25 mouse cellular contexts compared by ENCODE assay signal in genomic region chr19:56577801-56578200, GRCm38 (mm10). TPM values are rescaled to one million over a fixed set of nuclear protein-coding genes. Genes with fewer than 3 reads are reported as not detected.
DNase-seq lines count a peak whose midpoint lies in the region; ATAC-seq and TF ChIP-seq lines count a peak whose summit lies in the region.
"Had no signal": no experiment of that assay in that cellular context is flagged by ENCODE, and none has a peak within 500 bp of the region (broad histone marks: within the 10 kb centered on the region; RNA-seq: fewer than 3 reads in every experiment).

No protein-coding gene starts in this region.

- H3K9me3 ChIP-seq in MEL (replicated peaks; ENCODE audit: insufficient read depth, low read length) = no peaks in the 10 kb centered on the region
- no peaks in the 10 kb centered on the region for H3K9me3 ChIP-seq in liver, embryonic 13.5 days (replicated peaks)
- H3K9me3 ChIP-seq in liver, embryonic 16.5 days (replicated peaks; ENCODE audit: control insufficient read depth, low read length) = no peaks in the 10 kb centered on the region
- no peaks in the 10 kb centered on the region for H3K9me3 ChIP-seq in intestine, postnatal 0 days (ENCODE audit: control insufficient read depth)
- H3K9me3 ChIP-seq: forebrain, embryonic 10.5 days; forebrain, embryonic 13.5 days; heart, embryonic 10.5 days; heart, embryonic 13.5 days; hindbrain, embryonic 12.5 days; hindbrain, embryonic 15.5 days had no signal

- peak; percentile 39 for DNase-seq in MEL (ENCODE audit: low read depth, low spot score)
- DNase-seq in liver, embryonic 13.5 days = no peak
- DNase-seq in testis, postnatal 14 days (ENCODE audit: low spot score) = no peak
- DNase-seq in layer of hippocampus, adult 2 months (ENCODE audit: low spot score in 2 of 2) = no peak
- DNase-seq: adrenal gland, adult 8-10 months; adrenal gland, postnatal 25 days; B cell, adult 2 months; cerebellum, adult 11-12 months; cerebellum, adult 8-10 months; cerebellum, postnatal 10 days; gastrocnemius, postnatal 10 days; gastrocnemius, postnatal 36 days; heart, adult 2 months; heart, postnatal 14 days had no signal

- peak; percentile 64 for ATAC-seq in liver, embryonic 13.5 days (ENCODE audit: low read depth)
- ATAC-seq in liver, embryonic 16.5 days (ENCODE audit: low read depth) = peak; percentile 51; the same call in 1 of the 2 replicates
- ATAC-seq in megakaryocyte-erythroid progenitor cell, adult 5-6 weeks (replicated peaks; ENCODE audit: low FRiP score, low TSS enrichment, poor library complexity, severe bottlenecking) = peak; percentile 76
- ATAC-seq in intestine, postnatal 0 days = no peak
- ATAC-seq: activated CD4-positive, CD25-positive, alpha-beta regulatory T cell, adult 4 months; forebrain, embryonic 13.5 days; forebrain, embryonic 16.5 days had no signal

- no peak overlapping the region for H3K9ac ChIP-seq in MEL (ENCODE audit: control insufficient read depth, low read depth, low read length, poor library complexity, severe bottlenecking)
- H3K9ac ChIP-seq in liver, embryonic 13.5 days = no peak overlapping the region
- no peak overlapping the region for H3K9ac ChIP-seq in liver, embryonic 16.5 days (ENCODE audit: low read depth, low read length)
- no peak overlapping the region for H3K9ac ChIP-seq in intestine, postnatal 0 days (ENCODE audit: low read depth, low read length)
- H3K9ac ChIP-seq: forebrain, embryonic 13.5 days; heart, embryonic 13.5 days; hindbrain, embryonic 12.5 days; hindbrain, embryonic 15.5 days had no signal

- WGBS in liver, embryonic 13.5 days (ENCODE audit: insufficient replicate concordance) = 20% methylated on average over 1 of the region's 1 CpGs
- WGBS in liver, embryonic 16.5 days (ENCODE audit: insufficient replicate concordance) = 47% methylated on average over 1 of the region's 1 CpGs
- WGBS in intestine, postnatal 0 days = 81% methylated on average over 1 of the region's 1 CpGs

- H3K27me3 ChIP-seq in MEL (ENCODE audit: control insufficient read depth in 1 of 2, insufficient read depth in 2 of 2, low read length in 2 of 2) = no peaks in the 10 kb centered on the region
- no peaks in the 10 kb centered on the region for H3K27me3 ChIP-seq in liver, embryonic 13.5 days
- H3K27me3 ChIP-seq in liver, embryonic 16.5 days (ENCODE audit: control insufficient read depth, insufficient read depth, low read depth, low read length) = no peaks in the 10 kb centered on the region
- no peaks in the 10 kb centered on the region for H3K27me3 ChIP-seq in intestine, postnatal 0 days (replicated peaks; ENCODE audit: control insufficient read depth, insufficient read depth, low read length)
- H3K27me3 ChIP-seq: forebrain, embryonic 13.5 days; heart, embryonic 13.5 days; hindbrain, embryonic 12.5 days; hindbrain, embryonic 15.5 days had no signal

- peaks cover 0 to 49% of the 10 kb centered on the region in 2 experiments; a peak in 2 of 4 replicates for H3K36me3 ChIP-seq in MEL (ENCODE audit: control insufficient read depth in 1 of 2, insufficient read depth in 2 of 2, low read length in 2 of 2)
- H3K36me3 ChIP-seq in liver, embryonic 13.5 days = peaks cover 36% of the 10 kb centered on the region
- H3K36me3 ChIP-seq in liver, embryonic 16.5 days (ENCODE audit: control insufficient read depth, insufficient read depth) = peaks cover 5% of the 10 kb centered on the region
- H3K36me3 ChIP-seq in intestine, postnatal 0 days (ENCODE audit: control insufficient read depth, insufficient read depth) = peaks cover 13% of the 10 kb centered on the region; the same call in 1 of the 2 replicates

- no peak overlapping the region for H3K27ac ChIP-seq in MEL (ENCODE audit: control insufficient read depth, low read depth, low read length)
- H3K27ac ChIP-seq in liver, embryonic 13.5 days = no peak overlapping the region
- no peak overlapping the region for H3K27ac ChIP-seq in liver, embryonic 16.5 days (ENCODE audit: low read length)
- H3K27ac ChIP-seq in intestine, postnatal 0 days (ENCODE audit: low read depth, low read length) = no peak overlapping the region
- H3K27ac ChIP-seq in layer of hippocampus, adult 2 months = no peak overlapping the region
- H3K27ac ChIP-seq: forebrain, embryonic 10.5 days; forebrain, embryonic 13.5 days; heart, adult 2 months; heart, embryonic 10.5 days; heart, embryonic 13.5 days; hindbrain, embryonic 12.5 days; hindbrain, embryonic 15.5 days had no signal

- no peaks in the 10 kb centered on the region for H3K4me1 ChIP-seq in MEL (ENCODE audit: control insufficient read depth in 1 of 2, insufficient read depth in 2 of 2, low read length in 2 of 2)
- H3K4me1 ChIP-seq in liver, embryonic 13.5 days (replicated peaks) = peaks cover 6% of the 10 kb centered on the region; the same call in 1 of the 2 replicates
- no peaks in the 10 kb centered on the region; the same call in 1 of the 2 replicates for H3K4me1 ChIP-seq in liver, embryonic 16.5 days (ENCODE audit: control insufficient read depth, low read depth, low read length)
- H3K4me1 ChIP-seq in intestine, postnatal 0 days (replicated peaks; ENCODE audit: control insufficient read depth, insufficient read depth, low read length) = no peaks in the 10 kb centered on the region
- H3K4me1 ChIP-seq: forebrain, embryonic 10.5 days; forebrain, embryonic 13.5 days; heart, embryonic 10.5 days; heart, embryonic 13.5 days; hindbrain, embryonic 12.5 days; hindbrain, embryonic 15.5 days had no signal

- no peak for TF ChIP-seq POLR2A in MEL (IDR thresholded peaks at IDR 0.05; ENCODE audit: control insufficient read depth in 1 of 2, insufficient read depth in 1 of 2, low read depth in 1 of 2, low read length in 2 of 2, poor library complexity in 1 of 2)

- no peak overlapping the region for H3K4me3 ChIP-seq in MEL (ENCODE audit: control insufficient read depth in 1 of 2, insufficient read depth in 1 of 2, low read depth in 2 of 2, low read length in 2 of 2)
- no peak overlapping the region for H3K4me3 ChIP-seq in liver, embryonic 13.5 days (replicated peaks)
- H3K4me3 ChIP-seq in liver, embryonic 16.5 days (ENCODE audit: low read depth, low read length) = no peak overlapping the region
- no peak overlapping the region for H3K4me3 ChIP-seq in intestine, postnatal 0 days (ENCODE audit: low read depth, low read length)
- H3K4me3 ChIP-seq in layer of hippocampus, adult 2 months = no peak overlapping the region
- H3K4me3 ChIP-seq: forebrain, embryonic 10.5 days; forebrain, embryonic 13.5 days; heart, adult 2 months; heart, embryonic 10.5 days; heart, embryonic 13.5 days; hindbrain, embryonic 12.5 days; hindbrain, embryonic 15.5 days had no signal

- TF ChIP-seq CTCF in MEL (IDR thresholded peaks at IDR 0.05 in 2 of 3, conservative IDR thresholded peaks at IDR 0.05 in 1 of 3; ENCODE audit: control insufficient read depth in 1 of 3, insufficient read depth in 1 of 3, low read depth in 2 of 3, low read length in 3 of 3, poor library complexity in 1 of 3, severe bottlenecking in 1 of 3) = no peak
- TF ChIP-seq CTCF in intestine, postnatal 0 days (IDR thresholded peaks at IDR 0.05; ENCODE audit: low read depth) = no peak
- no peak for TF ChIP-seq CTCF in layer of hippocampus, adult 2 months (conservative IDR thresholded peaks at IDR 0.05)

- TF ChIP-seq EP300 in MEL (IDR thresholded peaks at IDR 0.05; ENCODE audit: low read depth in 1 of 2, low read length in 2 of 2) = peak in 1 of 2 experiments; percentile 40; a peak in 1 of 4 replicates

- H3K79me2 ChIP-seq in MEL (ENCODE audit: control insufficient read depth, insufficient read depth, low read length, poor library complexity) = peaks cover 5% of the 10 kb centered on the region; the same call in 1 of the 2 replicates

- no peak overlapping the region for H3K4me2 ChIP-seq in liver, embryonic 13.5 days
- H3K4me2 ChIP-seq in liver, embryonic 16.5 days (ENCODE audit: low read depth, low read length) = no peak overlapping the region
- no peak overlapping the region for H3K4me2 ChIP-seq in intestine, postnatal 0 days (replicated peaks; ENCODE audit: low read depth)
- H3K4me2 ChIP-seq: forebrain, embryonic 13.5 days; heart, embryonic 13.5 days; hindbrain, embryonic 12.5 days; hindbrain, embryonic 15.5 days had no signal

- no peak for TF ChIP-seq RAD21 in MEL (IDR thresholded peaks at IDR 0.05; ENCODE audit: low read depth, low read length)

TF ChIP-seq in MEL, 35 proteins besides CTCF, POLR2A, EP300 and RAD21:
- peak; percentile 55 for TF ChIP-seq TAL1 (IDR thresholded peaks at IDR 0.05; ENCODE audit: low read length)
- TF ChIP-seq TCF12 (IDR thresholded peaks at IDR 0.05; ENCODE audit: low read depth, low read length) = 0 out of 2 replicates have a peak, but pooled peaks have one; percentile 41
- TF ChIP-seq MYC (IDR thresholded peaks at IDR 0.05; ENCODE audit: low read depth, low read length) = no peak
- no peak for TF ChIP-seq JUND (IDR thresholded peaks at IDR 0.05; ENCODE audit: low read depth, low read length)

RNA-seq across cellular contexts. Expression of gene Nhlrc2, which starts 29.7 kb away (rescaled TPM):
- 27.7 and 34.7 TPM in 2 replicates for total RNA-seq in MEL (2012; rRNA removed)
- polyA plus RNA-seq in MEL (2012; ENCODE audit: insufficient read depth in 1 of 2, insufficient read length in 2 of 2, low read depth in 1 of 2, low replicate concordance in 2 of 2, missing spikeins in 1 of 2) = 10 to 100 TPM; 22.4 to 37.6 TPM
- polyA plus RNA-seq in liver, embryonic 13.5 days (2015; fragmentation: Nextera tagmentation; extraction: Ambion mirVana) = 7.7 and 8.2 TPM in 2 replicates
- polyA plus RNA-seq in liver, embryonic 16.5 days (2015; fragmentation: Nextera tagmentation; extraction: Ambion mirVana) = 7.2 and 7.8 TPM in 2 replicates
- total RNA-seq in megakaryocyte-erythroid progenitor cell, adult 5-6 weeks (2014; fragmentation: Nextera tagmentation) = 15.5 and 19.5 TPM in 2 replicates
- 18.3 and 20.2 TPM in 2 replicates for total RNA-seq in megakaryocyte-erythroid progenitor cell, adult 5-6 weeks (2017)
- polyA plus RNA-seq in intestine, postnatal 0 days (2015; fragmentation: Nextera tagmentation; extraction: Ambion mirVana) = 8.3 and 8.8 TPM in 2 replicates
- total RNA-seq in layer of hippocampus, adult 2 months (2021) = 10 to 100 TPM; 11.6 to 12.9 TPM

RNA-seq across cellular contexts. Expression of gene Dclre1a, which starts 29.8 kb away (rescaled TPM):
- 27.9 and 28.7 TPM in 2 replicates for total RNA-seq in MEL (2012; rRNA removed)
- polyA plus RNA-seq in MEL (2012; ENCODE audit: insufficient read depth in 1 of 2, insufficient read length in 2 of 2, low read depth in 1 of 2, low replicate concordance in 2 of 2, missing spikeins in 1 of 2) = 100 to 1,000 TPM in 1 of 2 experiments, 10 to 100 TPM in 1; 36.0 to 142 TPM
- polyA plus RNA-seq in liver, embryonic 13.5 days (2015; fragmentation: Nextera tagmentation; extraction: Ambion mirVana) = 19.2 and 21.5 TPM in 2 replicates
- 16.1 and 16.9 TPM in 2 replicates for polyA plus RNA-seq in liver, embryonic 16.5 days (2015; fragmentation: Nextera tagmentation; extraction: Ambion mirVana)
- 27.8 and 52.0 TPM in 2 replicates for total RNA-seq in megakaryocyte-erythroid progenitor cell, adult 5-6 weeks (2014; fragmentation: Nextera tagmentation)
- 19.5 and 32.9 TPM in 2 replicates for total RNA-seq in megakaryocyte-erythroid progenitor cell, adult 5-6 weeks (2017)
- polyA plus RNA-seq in intestine, postnatal 0 days (2015; fragmentation: Nextera tagmentation; extraction: Ambion mirVana) = 11.5 and 13.8 TPM in 2 replicates
- total RNA-seq in layer of hippocampus, adult 2 months (2021) = 1 to 10 TPM; 6.9 to 7.7 TPM
